Mouse (Mus musculus) bone marrow macrophage, adult 2 months (primary cell): ENCODE results near the gene Rgl2. TPM values are rescaled to one million over a fixed set of nuclear protein-coding genes. Genes with fewer than 3 reads are reported as not detected.

Experiments used
- H3K27ac ChIP-seq: 2 replicates; pipeline ENCODE4 v1.5.1; 2012; ENCODE audit warnings: low read depth, low read length; ENCODE audit not compliant: insufficient read depth
- H3K4me1 ChIP-seq: 2 replicates; pipeline ENCODE4 v1.6.1; 2012; ENCODE audit warnings: low read length; ENCODE audit not compliant: control insufficient read depth, insufficient read depth
- H3K4me3 ChIP-seq: 2 replicates; pipeline ENCODE4 v1.5.1; 2012; ENCODE audit warnings: mild to moderate bottlenecking, low read length, moderate library complexity; ENCODE audit not compliant: insufficient read depth
- CTCF ChIP-seq: IDR thresholded peaks from 2 replicates; pipeline ENCODE4 v1.5.1; 2012; ENCODE audit warnings: low read depth, mild to moderate bottlenecking, low read length, moderate library complexity
- POLR2A ChIP-seq: IDR thresholded peaks from 2 replicates; pipeline ENCODE4 v1.6.1; 2012; ENCODE audit warnings: mild to moderate bottlenecking, low read depth, low read length, borderline replicate concordance
- polyA plus RNA-seq: library from polyadenylated mRNA; stranded (reverse); fragments of >200 nt; gene quantifications from 2 replicates; pipeline ENCODE4 v1.2.4, GENCODE M21; 2012; ENCODE audit not compliant: missing spikeins, insufficient read depth, insufficient read length

Rgl2 gene
- polyA plus RNA-seq, 1 experiment, result 209 TPM

DNA sequence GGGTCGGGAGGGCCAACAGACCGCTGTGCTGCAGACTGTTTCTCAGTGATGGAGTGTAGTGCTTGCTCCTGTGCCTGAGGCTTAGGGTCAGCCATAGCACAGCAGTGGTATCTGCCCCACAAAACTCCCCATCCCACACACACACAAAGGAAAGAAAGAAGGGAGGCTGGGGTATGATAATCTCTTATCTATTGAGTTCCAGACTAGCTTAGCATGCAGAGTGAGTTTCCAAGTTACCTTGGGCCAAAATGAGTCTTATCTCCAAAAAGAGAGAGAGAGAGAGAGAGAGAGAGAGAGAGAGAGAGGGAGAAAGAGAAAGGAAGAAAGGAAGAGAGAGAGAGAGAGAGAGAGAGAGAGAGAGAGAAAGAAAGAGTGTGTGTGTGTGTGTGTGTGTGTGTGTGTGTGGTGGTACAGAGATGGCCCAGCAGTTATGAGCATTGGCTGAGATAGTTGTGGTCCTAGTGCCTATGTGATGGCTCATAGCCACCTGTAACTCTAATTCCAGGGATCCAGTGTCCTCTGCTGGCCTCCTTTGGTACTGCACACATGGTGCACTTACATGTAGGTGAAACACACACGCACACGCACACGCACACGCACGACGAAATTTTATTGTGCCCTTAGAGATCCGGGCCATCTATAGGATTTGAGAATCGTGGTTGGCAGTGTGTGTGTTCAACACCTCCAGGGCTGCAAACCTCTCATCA lies 4.6 kb upstream of the Rgl2 start:
- no peaks in the 10 kb centered on the region for H3K4me1 ChIP-seq
- TF ChIP-seq POLR2A (no peak), CTCF (no peak)
- H3K27ac ChIP-seq, result no peak overlapping the region
- no peak overlapping the region for H3K4me3 ChIP-seq

DNA sequence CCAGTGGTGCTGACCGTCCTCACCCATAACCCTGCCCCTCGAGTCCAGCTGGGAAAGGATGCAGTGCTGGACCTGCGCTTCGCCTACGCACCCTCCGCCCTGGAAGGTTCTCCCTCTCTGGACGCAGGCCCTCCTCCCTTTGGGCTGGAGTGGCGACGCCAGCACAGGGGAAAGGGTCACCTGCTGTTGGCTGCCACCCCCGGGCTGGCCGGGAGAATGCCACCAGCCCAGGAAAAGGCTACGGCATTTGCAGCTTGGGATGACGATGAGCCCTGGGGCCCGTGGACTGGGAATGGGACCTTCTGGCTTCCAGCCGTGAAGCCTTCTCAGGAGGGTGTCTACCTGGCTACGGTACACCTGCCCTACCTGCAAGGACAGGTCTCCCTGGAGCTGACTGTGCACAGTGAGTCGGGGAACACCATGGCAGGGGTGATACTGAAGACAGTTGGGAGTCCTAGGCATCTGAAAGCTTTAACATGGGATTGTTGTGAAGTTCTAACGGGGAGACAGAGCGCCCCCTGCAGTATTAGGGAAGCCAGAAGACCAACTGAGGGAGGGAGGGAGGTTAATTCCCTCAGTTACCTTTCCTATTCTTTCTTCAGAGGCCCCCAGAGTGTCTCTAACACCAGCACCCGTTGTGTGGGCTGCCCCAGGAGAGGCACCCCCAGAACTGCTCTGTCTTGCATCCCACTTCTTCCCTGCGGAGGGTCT lies 3.8 kb upstream of the Rgl2 start:
- Histone ChIP-seq H3K27ac (no peak overlapping the region), H3K4me3 (no peak overlapping the region), H3K4me1 (no peaks in the 10 kb centered on the region)
- TF ChIP-seq CTCF (no peak), POLR2A (no peak)

DNA sequence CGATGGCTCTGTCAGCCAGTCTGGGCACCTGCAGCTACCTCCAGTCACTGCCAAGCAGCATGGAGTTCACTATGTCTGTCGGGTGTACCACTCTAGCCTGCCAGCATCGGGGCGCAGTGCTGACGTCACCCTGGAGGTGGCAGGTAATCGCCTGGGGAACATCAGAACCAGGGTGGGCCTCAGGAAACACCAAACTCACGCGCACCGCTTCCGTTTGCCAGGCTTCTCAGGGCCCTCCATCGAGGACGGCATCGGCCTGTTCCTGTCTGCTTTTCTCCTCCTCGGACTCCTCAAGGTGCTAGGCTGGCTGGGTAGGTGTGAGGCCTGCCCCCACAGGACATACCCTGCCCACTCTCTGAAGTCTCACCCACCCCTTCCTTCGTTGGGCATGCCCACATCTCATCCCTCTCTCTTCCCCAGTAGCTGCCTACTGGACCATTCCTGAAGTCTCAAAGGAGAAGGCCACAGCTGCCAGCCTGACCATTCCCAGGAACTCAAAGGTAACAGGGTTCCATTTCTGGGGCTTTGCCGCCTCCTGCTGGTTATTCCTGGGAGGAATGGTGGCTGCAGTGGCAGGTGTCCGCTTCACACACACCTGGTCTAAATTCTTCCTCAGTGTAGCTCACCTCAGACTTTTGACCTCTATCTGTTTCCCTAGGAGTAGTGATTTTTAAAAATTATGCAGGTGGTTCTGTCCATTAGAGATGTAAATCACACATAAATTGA lies 3.0 kb upstream of the Rgl2 start:
- H3K4me3 ChIP-seq, result no peak overlapping the region
- no peaks in the 10 kb centered on the region for H3K4me1 ChIP-seq
- no peak for TF ChIP-seq CTCF
- TF ChIP-seq POLR2A, result no peak
- no peak overlapping the region for H3K27ac ChIP-seq

DNA sequence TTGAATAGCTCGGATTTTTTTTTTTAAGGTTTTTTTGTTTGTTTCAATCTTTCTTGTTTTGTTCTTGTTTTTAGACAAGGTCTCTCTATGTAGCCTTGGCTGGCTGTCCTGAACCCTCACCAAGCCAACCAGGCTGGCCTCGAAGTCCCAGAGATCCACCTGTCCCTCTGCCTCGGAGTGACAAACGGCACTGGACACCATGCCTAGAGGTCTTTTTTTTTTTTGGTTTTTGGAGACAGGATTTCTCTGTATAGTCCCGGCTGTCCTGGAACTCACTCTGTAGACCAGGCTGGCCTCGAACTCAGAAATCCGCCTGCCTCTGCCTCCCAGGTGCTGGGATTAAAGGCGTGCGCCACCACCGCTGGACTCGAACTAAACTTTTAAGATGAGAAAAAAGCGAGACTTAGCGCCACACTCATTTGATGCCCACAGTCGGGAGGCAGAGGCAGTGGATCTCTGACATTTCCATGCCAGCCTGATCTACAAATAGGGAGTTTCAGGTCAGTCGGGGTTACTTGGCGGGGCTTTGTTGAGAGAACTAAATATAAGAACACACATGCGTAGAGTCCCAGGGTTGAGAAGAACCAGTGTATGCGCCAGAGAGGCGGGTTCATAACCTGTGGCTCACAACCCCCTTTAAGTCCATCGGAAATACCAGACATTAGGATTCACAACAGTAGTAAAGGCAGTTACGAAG lies 944 bp upstream of the Rgl2 start:
- Histone ChIP-seq H3K4me1 (peaks cover 6% of the 10 kb centered on the region), H3K27ac (no peak overlapping the region), H3K4me3 (peak overlapping the region; percentile 96)
- TF ChIP-seq CTCF, result no peak
- no peak for TF ChIP-seq POLR2A

DNA sequence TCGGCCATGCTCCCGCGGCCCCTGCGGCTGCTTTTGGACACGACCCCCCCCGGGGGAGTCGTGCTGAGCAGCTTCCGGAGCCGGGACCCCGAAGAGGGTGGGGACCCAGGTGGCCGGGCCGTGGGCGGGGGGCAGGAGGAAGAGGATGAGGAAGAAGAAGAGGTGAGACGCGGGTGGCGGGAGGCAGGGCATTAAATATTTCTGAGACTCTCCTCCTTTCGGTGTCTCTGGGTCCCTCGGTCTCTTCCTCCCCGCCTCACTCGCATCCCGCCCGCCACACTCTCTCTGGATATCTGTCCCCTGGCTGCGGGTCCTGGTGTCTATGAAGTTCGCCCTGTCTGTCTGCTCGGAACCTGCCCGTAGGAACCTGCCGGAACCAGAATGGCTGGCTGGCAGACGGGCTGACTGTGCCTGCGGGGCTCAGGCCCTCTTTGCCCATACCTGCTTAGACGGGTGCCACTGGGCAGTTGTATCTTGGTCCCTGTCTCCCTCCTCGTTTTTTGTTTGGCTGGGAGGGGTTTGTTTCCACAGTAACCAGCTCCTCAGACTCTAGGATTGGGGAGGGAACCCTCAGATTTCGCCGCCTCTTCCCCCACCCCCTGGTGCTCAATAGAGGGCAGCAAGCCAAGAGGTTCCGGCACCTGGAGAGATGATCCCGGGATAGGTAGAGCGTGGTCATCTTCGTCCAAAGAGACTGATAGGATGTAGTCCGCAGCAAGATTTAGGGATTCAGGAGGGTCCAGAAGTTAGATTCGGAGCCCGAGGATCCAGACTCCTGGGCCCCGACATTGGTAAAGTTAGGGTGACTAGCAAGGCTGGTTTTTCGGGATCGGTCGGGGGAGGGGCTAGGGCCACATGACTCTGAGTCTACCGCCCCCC lies 1.2 kb downstream of the Rgl2 start:
- TF ChIP-seq CTCF, result no peak
- no peak for TF ChIP-seq POLR2A
- H3K4me3 ChIP-seq, result peak overlapping the region; percentile 96

DNA sequence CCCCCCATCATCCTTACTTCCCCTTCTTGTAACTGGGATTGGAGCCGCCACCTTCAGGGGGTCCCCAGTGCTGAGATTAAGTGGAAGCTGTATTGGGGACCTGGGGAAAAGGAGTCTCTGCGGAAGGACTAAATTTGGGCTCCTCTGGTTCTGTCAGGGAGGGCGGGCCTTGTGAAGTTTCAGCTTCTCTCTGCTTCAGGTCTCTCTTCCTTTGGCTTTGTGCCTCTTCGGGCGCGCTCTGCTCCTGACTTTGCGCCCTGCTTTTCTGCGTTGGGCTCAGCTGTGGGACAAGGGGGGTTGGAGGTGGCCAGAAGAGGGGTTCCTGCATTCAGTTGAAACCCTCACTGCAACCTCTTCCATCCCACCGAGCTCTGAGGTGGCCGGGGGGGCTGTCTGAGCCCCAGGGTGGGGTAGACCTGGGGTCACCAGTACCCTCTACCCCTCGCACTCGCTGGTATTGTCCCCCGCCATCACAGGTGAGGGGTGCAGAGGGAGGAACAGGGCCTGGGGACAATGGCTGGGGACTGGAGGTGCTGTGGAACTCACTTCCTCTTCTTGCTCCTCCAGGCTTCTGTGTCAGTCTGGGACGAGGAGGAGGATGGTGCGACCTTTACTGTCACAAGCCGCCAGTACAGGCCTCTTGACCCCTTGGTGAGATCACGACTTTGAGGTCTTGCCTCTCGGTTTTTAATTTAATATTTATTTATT lies 2.0 kb downstream of the Rgl2 start:
- no peak for TF ChIP-seq CTCF
- TF ChIP-seq POLR2A, result no peak
- Histone ChIP-seq H3K27ac (peak overlapping the region; percentile 100), H3K4me1 (peaks cover 6% of the 10 kb centered on the region), H3K4me3 (peak overlapping the region; percentile 96)

More for the DNA sequence above, 1.2 kb downstream of the Rgl2 start:
- H3K27ac ChIP-seq, result peak overlapping the region; percentile 100
- H3K4me1 ChIP-seq, result peaks cover 6% of the 10 kb centered on the region

DNA sequence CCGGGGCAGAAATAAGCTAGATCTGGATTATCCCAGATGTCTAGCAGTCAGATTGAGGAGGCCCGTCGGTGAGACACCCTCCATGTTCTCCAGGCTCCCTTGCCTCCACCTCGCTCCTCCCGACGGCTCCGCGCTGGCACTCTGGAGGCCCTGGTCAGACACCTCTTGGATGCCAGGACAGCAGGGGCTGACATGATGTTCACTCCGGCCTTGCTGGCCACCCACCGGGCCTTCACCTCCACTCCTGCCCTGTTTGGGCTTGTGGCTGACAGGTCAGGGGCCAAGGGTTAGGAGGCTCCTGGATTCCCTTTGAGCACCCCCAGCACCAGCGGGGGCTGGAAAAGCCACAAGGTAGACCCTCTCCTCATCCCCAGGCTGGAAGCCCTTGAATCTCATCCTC lies 2.6 kb downstream of the Rgl2 start:
- peak overlapping the region; percentile 30; the same call in 1 of the 2 replicates for H3K27ac ChIP-seq
- TF ChIP-seq POLR2A (no peak), CTCF (no peak)
- peaks cover 6% of the 10 kb centered on the region for H3K4me1 ChIP-seq
- peak overlapping the region; percentile 96 for H3K4me3 ChIP-seq

DNA sequence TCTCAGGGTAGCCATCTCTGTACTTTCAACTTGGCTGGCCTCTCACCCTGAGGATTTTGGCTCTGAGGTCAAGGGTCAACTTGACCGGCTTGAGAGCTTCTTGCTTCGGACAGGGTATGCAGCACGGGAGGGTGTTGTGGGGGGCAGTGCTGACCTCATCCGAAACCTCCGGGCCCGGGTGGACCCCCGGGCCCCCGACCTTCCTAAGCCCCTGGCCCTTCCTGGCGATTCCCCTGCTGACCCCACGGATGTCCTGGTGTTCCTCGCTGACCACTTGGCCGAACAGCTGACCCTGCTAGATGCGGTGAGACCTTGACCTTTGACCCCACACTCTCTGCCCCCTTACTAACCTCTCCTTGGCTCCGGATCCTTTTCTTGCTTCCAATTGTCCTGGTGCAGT lies 3.1 kb downstream of the Rgl2 start:
- no peak overlapping the region for H3K27ac ChIP-seq
- peaks cover 6% of the 10 kb centered on the region for H3K4me1 ChIP-seq
- H3K4me3 ChIP-seq, result peak overlapping the region; percentile 96
- no peak for TF ChIP-seq CTCF
- no peak for TF ChIP-seq POLR2A
